Mouse (Mus musculus): ENCODE data around the gene Olfr718-ps1. TPM values are rescaled to one million over a fixed set of nuclear protein-coding genes. Genes with fewer than 3 reads are reported as not detected.

The Olfr718-ps1 gene
- polyA plus RNA-seq, 1 experiment from 2014 or later = 0.04 TPM

GRCm38 (mm10) chr5:143084898-143085297 is 62.5 kb downstream of the Olfr718-ps1 start:
- Histone ChIP-seq H3K27ac (replicated peaks) (no peak overlapping the region), H3K27me3 (no peaks in the 10 kb centered on the region), H3K4me2 (no peak overlapping the region), H3K36me3 (peaks cover 86% of the 10 kb centered on the region), H3K4me1 (replicated peaks) (no peaks in the 10 kb centered on the region), H3K4me3 (no peak overlapping the region), H3K9ac (no peak overlapping the region), H3K9me3 (no peaks in the 10 kb centered on the region)
- ATAC-seq (ENCODE audit: low read depth) = no peak
- WGBS = 68% methylated on average over 4 of the region's 4 CpGs

Small RNA genes within 50 kb of the gene (microRNA-seq; reads per million reads assigned to microRNA genes)
- not detected for gene Gm44405

Other genes starting within 250 kb of the Olfr718-ps1 start
- gene Actb, start 240.8 kb downstream of the Olfr718-ps1 start, polyA plus RNA-seq (2015; fragmentation: Nextera tagmentation; extraction: Ambion mirVana) = 15,088 and 16,772 TPM in 2 replicates
- gene Fscn1, start 187.2 kb downstream of the Olfr718-ps1 start, polyA plus RNA-seq (2015; fragmentation: Nextera tagmentation; extraction: Ambion mirVana) = 517 and 659 TPM in 2 replicates
- 33.1 and 36.1 TPM in 2 replicates for gene Rnf216, start 34.6 kb downstream of the Olfr718-ps1 start, polyA plus RNA-seq (2015; fragmentation: Nextera tagmentation; extraction: Ambion mirVana)
- gene Rbak, start 33.2 kb upstream of the Olfr718-ps1 start, polyA plus RNA-seq (2015; fragmentation: Nextera tagmentation; extraction: Ambion mirVana) = 14.6 TPM in 2 replicates
- not detected in 2 replicates for gene Spdye4b, start 33.4 kb upstream of the Olfr718-ps1 start, polyA plus RNA-seq (2015; fragmentation: Nextera tagmentation; extraction: Ambion mirVana)
- gene Spdye4a, start 79.3 kb upstream of the Olfr718-ps1 start, polyA plus RNA-seq (2015; fragmentation: Nextera tagmentation; extraction: Ambion mirVana) = not detected in 2 replicates
- 22.0 and 23.6 TPM in 2 replicates for gene Zfp12, start 87.6 kb upstream of the Olfr718-ps1 start, polyA plus RNA-seq (2015; fragmentation: Nextera tagmentation; extraction: Ambion mirVana)
- 10.1 and 10.5 TPM in 2 replicates for gene Zfp316, start 122.4 kb upstream of the Olfr718-ps1 start, polyA plus RNA-seq (2015; fragmentation: Nextera tagmentation; extraction: Ambion mirVana)
- gene Zfp853, start 146.0 kb upstream of the Olfr718-ps1 start, polyA plus RNA-seq (2015; fragmentation: Nextera tagmentation; extraction: Ambion mirVana) = 0.10 and 0.11 TPM in 2 replicates
- 35.7 and 38.0 TPM in 2 replicates for gene E130309D02Rik, start 167.8 kb upstream of the Olfr718-ps1 start, polyA plus RNA-seq (2015; fragmentation: Nextera tagmentation; extraction: Ambion mirVana)
- 71.3 and 74.0 TPM in 2 replicates for gene Zdhhc4, start 181.7 kb upstream of the Olfr718-ps1 start, polyA plus RNA-seq (2015; fragmentation: Nextera tagmentation; extraction: Ambion mirVana)
- gene Grid2ip, start 209.8 kb upstream of the Olfr718-ps1 start, polyA plus RNA-seq (2015; fragmentation: Nextera tagmentation; extraction: Ambion mirVana) = 0.54 TPM in 1 of 2 replicates, not detected in the other